Mouse (Mus musculus): Measurements from ENCODE around the gene Ilf3.

GRCm38 (mm10) chr9:21453003-21453402, 85.3 kb downstream of the Ilf3 start:
- TF ChIP-seq POLR2A (IDR thresholded peaks at IDR 0.05; ENCODE audit: extremely low read depth, insufficient read depth, low read length), result no peak
- no peak for TF ChIP-seq CTCF (IDR thresholded peaks at IDR 0.05; ENCODE audit: low read depth, low read length)
